Mouse (Mus musculus): Measurements from ENCODE around the gene Acsm1.
A peak's percentile ranks its signal among the peaks of the same experiment; 100 is the strongest.

Acsm1 gene

DNA sequence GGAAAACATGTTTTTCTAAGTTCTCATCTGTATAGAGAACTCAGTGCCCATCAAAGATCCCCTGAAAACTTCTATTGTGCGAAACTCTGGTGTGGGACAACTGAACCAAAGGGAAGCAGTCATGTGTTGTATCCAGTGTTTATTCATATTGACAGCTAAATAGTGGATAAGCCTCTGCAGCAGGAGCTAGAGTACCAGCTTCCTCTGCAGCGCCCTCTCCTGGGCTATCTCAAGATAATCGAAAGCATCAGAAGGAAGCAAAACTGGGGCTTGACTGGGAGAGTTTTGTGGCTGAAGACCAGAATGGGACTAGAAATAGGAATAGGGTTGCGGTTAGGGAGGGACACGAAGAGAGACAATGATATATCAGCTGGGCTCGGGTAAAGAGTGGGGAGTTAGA lies 64.1 kb downstream of the Acsm1 start:
- DNase-seq (ENCODE audit: low spot score): peak; percentile 70

DNA sequence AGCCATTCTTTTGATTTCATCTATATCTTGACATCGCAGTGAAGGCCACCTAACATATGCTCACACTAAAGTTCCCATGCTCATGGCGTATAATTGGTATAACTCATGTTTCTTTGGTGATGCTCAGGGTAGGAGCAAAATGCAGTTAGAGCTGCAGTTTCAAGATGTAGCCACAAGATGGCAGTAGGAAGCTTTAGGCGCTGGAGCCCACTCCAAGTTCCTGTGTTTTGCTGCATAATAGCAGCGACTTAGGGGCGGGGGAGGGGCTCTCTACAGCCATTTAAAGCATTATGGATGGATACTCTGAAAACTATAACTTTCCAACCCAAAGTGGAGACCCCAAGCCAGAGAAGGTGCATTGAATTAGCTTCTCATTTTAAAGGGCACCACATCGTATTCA lies 66.6 kb downstream of the Acsm1 start:
- DNase-seq (ENCODE audit: low spot score): peak; percentile 87

DNA sequence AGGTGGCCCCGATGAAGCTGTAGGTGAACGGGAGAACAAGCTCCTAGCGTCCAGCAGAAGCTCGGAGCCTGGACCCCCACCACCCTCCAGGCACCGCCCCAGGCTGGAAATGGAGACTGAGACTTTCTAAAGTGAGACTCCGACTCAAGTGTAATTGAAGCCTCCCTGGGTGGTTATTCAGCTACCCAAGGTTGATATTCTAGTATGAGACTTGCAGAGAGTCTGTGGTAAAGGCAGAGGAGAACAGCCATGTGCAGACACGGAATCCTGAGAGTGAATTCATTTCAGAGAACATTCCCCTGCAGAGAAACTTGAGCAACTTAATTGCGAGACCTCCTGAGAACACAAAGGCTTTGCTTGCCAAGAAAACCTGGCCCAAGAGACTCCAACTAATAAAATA lies 73.3 kb downstream of the Acsm1 start:
- DNase-seq (ENCODE audit: low spot score): no peak

DNA sequence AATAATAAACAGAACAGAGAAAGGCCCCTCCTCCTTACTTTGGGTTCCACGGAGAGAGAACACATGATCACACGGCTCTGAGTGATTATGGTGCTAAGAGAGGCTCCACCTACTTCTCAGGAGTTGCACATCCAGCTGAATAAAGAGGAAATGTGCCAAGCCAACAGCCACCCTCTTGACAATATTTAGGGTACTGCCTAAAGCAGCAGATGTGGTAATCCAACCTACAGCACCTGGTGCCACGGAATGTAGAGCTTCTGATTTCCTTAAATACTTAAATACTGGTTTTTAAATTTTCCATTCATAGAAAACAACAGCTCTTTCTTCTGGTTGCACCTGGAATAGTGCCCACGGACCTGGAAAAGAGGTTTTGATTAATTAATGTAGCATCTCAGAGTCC lies 75.9 kb downstream of the Acsm1 start:
- no peak for DNase-seq (ENCODE audit: low spot score)

DNA sequence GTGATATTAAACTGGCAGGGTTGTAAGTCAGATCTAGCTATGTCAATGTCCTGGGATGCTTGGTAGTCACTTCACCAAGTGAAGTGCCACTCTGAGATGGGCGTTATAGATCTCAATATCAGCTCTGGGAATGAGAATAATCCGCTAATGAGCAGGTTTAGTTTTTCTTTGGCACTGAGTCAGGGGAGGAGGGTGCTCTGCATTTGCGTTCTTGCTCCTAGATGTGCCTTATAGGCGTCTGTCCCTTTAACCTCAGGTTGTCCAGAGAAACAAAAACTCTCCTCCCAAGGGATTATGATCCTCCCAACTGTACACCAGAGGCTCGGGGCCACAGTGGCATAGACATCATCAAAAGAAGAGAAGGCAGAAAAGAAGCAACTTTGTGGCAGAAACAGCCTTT lies 82.9 kb downstream of the Acsm1 start, which contains the start of gene Acsm4:
TSS of gene Acsm4 (plus strand) at position 301 of the 400 bp plus-strand sequence.
- DNase-seq (ENCODE audit: low spot score): no peak

DNA sequence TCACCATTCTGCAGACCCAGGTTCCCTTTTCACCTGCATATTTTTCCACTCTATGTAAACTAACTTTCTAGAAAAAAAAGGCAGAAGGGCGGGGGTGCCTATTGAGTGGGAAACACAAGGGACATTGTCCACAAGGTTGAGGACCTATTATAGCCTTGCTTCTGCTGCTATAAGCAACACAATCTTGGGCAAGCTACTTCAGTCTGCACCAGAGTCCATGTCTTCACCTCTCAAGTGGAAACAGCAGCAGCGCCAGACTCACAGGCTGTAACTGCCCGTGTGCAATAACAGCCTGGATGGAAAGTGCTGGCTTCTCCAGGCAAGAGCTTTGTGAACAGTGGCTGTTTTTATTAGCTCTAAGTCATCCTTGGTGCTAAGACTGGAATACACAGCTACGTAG lies 85.5 kb downstream of the Acsm1 start:
- DNase-seq (ENCODE audit: low spot score): no peak

DNA sequence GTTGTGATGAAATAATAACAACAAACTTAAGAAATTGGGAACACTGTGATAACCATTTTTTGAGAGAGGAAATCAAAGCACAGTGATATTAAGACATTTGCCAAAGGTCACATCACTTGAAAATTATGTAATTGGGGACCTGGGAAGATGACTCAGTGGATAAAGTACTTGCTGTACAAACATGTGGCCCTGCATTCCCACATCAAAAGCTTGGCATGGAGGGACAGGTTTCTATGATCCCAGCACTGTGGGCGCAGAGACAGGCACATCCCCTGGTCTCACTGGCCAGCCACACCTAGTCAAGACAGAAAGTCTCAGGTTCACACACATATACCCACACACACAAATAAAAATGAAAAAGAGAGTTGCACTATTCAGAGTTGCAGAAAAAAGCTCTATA lies 88.1 kb downstream of the Acsm1 start:
- no peak for DNase-seq (ENCODE audit: low spot score)
